Mouse (Mus musculus) lung, postnatal 0 days (tissue): Measurements from ENCODE around the gene Hist1h3g. TPM values are rescaled to one million over a fixed set of nuclear protein-coding genes. Genes with fewer than 3 reads are reported as not detected.
A peak's percentile ranks its signal among the peaks of the same experiment; 100 is the strongest.
"Not testable (repeated sequence)": the region's sequence is repeated elsewhere in the genome, so short reads cannot be mapped to it uniquely, and the experiment has no call there.

Experiments
- ATAC-seq: fragments of 200-750 bp; cut with Nextera tagmentation; 2 replicates; pipeline ENCODE4 v1.8.0; 2017; ENCODE audit warnings: moderate library complexity
- DNase-seq: peaks from one replicate; pipeline ENCODE4 v3.0.0-alpha.2; 2016; ENCODE audit warnings: low spot score
- H3K27ac ChIP-seq: fragments of 300-500 bp; sonication (generic); 2 replicates; pipeline ENCODE4 v1.5.1; 2014; ENCODE audit warnings: antibody characterized with exemption, mild to moderate bottlenecking, low read length, mixed read lengths
- H3K27me3 ChIP-seq: fragments of 300-500 bp; sonication (generic); replicated peaks from 2 replicates; pipeline ENCODE4 v1.6.1; 2014; ENCODE audit warnings: low read length, mixed read lengths; ENCODE audit not compliant: insufficient read depth
- H3K36me3 ChIP-seq: fragments of 300-500 bp; sonication (generic); 2 replicates; pipeline ENCODE4 v1.6.1; 2014; ENCODE audit warnings: low read length, mixed read lengths; ENCODE audit not compliant: insufficient read depth
- H3K4me1 ChIP-seq: fragments of 300-500 bp; sonication (generic); 2 replicates; pipeline ENCODE4 v1.6.1; 2014; ENCODE audit warnings: antibody characterized with exemption, low read depth, low read length, mixed read lengths; ENCODE audit not compliant: insufficient read depth
- H3K4me2 ChIP-seq: fragments of 300-500 bp; sonication (generic); replicated peaks from 2 replicates; pipeline ENCODE4 v1.6.1; 2014; ENCODE audit warnings: low read depth, mild to moderate bottlenecking, low read length, moderate library complexity, mixed read lengths
- H3K4me3 ChIP-seq: fragments of 300-500 bp; sonication (generic); 2 replicates; pipeline ENCODE4 v1.5.1; 2014; ENCODE audit warnings: low read depth, low read length
- H3K9ac ChIP-seq: fragments of 300-500 bp; sonication (generic); replicated peaks from 2 replicates; pipeline ENCODE4 v1.6.1; 2014; ENCODE audit warnings: low read depth, mild to moderate bottlenecking
- H3K9me3 ChIP-seq: fragments of 300-500 bp; sonication (generic); 2 replicates; pipeline ENCODE4 v1.6.1; 2016; ENCODE audit warnings: low read length, mixed read lengths
- CTCF ChIP-seq: IDR thresholded peaks from 2 replicates; pipeline ENCODE4 v1.5.1; 2016; ENCODE audit warnings: antibody characterized with exemption, mild to moderate bottlenecking
- EP300 ChIP-seq: IDR thresholded peaks from 2 replicates; pipeline ENCODE4 v1.6.1; 2016; ENCODE audit warnings: antibody characterized with exemption, mild to moderate bottlenecking, control low read depth
- WGBS: fragments of 180-500 bp; shearing (Covaris S2); extraction: QIAGEN DNeasy Blood & Tissue Kit; methylation state at CpG from one replicate; pipeline ENCODE4 v1.1.7; 2014; 5-methylcytosine and 5-hydroxymethylcytosine counted together
- polyA plus RNA-seq: library from polyadenylated mRNA; unstranded; fragments of >200 nt; fragmentation: Nextera tagmentation; extraction: Ambion mirVana; gene quantifications from 2 replicates; pipeline ENCODE4 v1.2.1, GENCODE M21; 2015

Hist1h3g gene
- polyA plus RNA-seq, 1 experiment from 2014 or later, result 0.80 TPM

DNA sequence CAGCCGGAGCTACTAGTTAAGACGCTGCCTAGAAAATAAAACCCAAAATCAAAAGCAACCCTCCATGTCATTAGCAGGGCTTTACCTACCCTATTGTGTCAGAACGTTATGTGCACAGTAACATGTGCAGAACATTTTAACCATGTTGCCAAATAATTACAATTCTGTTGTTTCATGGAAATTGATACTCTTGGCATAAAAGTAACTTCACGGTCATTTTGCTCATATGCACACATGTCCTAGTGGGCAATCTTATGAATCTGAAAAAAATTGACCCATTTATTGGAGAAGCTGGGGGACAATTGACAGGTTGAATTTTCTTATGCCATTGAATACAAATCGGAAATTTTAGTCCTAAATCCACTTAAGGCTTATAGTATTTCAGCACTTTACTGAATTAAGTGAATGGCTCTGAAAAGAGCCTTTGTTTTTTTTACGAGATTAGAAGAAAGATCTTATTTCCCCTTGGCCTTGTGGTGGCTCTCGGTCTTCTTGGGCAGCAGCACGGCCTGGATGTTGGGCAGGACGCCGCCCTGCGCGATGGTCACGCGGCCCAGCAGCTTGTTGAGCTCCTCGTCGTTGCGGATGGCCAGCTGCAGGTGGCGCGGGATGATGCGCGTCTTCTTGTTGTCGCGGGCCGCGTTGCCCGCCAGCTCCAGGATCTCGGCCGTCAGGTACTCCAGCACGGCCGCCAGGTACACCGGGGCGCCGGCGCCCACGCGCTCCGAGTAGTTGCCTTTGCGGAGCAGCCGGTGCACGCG, 35.2 kb downstream of the Hist1h3g start:
- DNase-seq (peak; percentile 15), ATAC-seq (peak; percentile 25)
- not testable (repeated sequence) for H3K9me3 ChIP-seq, H3K4me1 ChIP-seq, H3K27me3 ChIP-seq, H3K36me3 ChIP-seq
- Histone ChIP-seq H3K4me3 (peak overlapping the region; percentile 33), H3K9ac (peak overlapping the region; percentile 34; the same call in 1 of the 2 replicates), H3K4me2 (peak overlapping the region; percentile 64), H3K27ac (peak overlapping the region; percentile 91)
- TF ChIP-seq CTCF, result peak; percentile 23; the same call in 1 of the 2 replicates
- WGBS, result 3% methylated on average over 15 of the region's 41 CpGs

DNA sequence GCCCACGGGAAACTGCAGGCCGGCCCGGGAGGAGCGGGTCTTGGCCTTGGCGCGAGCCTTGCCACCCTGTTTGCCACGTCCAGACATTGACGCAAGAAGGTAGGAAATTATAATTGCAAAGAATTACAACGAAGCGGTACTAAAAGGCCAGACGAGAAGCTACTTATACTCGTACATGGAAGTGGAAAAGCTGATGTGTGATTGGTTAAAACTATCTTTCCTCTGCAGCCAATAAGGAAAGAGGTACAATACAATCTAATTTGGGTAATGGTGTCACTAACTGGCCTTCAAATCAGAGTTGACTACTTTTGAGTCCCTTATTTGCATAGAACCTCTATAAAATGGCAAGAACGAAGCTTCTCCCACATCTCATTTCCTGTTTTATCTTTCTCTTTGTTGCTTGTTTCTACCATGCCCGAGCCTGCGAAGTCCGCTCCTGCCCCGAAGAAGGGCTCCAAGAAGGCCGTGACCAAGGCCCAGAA, 35.8 kb downstream of the Hist1h3g start, which contains the start of the genes Hist1h2ae and Hist1h2bg:
Hist1h2ae (minus strand) TSS at position 199 of the 482 bp plus-strand sequence.
Hist1h2bg (plus strand) TSS at position 375 of the 482 bp plus-strand sequence.
- Histone ChIP-seq H3K9ac (peak within 1 kb of the TSS; percentile 34; the same call in 1 of the 2 replicates), H3K27me3 (no peaks in the 10 kb centered on the region), H3K27ac (peak within 1 kb of the TSS; percentile 91), H3K4me2 (peak within 1 kb of the TSS; percentile 64), H3K4me1 (peaks cover 6% of the 10 kb centered on the region; the same call in 1 of the 2 replicates), H3K9me3 (no peaks in the 10 kb centered on the region), H3K36me3 (no peaks in the 10 kb centered on the region), H3K4me3 (peak within 1 kb of the TSS; percentile 33)
- WGBS, result 3% methylated on average over 17 of the region's 18 CpGs
- TF ChIP-seq EP300 (peak; percentile 72), CTCF (no peak)
- DNase-seq (peak; percentile 99), ATAC-seq (peak; percentile 87)

- DNase-seq, result peak; percentile 17
- Histone ChIP-seq H3K4me1 (peaks cover 11% of the 10 kb centered on the region; the same call in 1 of the 2 replicates), H3K27ac (peak overlapping the region; percentile 91), H3K4me3 (peak overlapping the region; percentile 33), H3K4me2 (peak overlapping the region; percentile 64), H3K9ac (peak overlapping the region; percentile 17; the same call in 1 of the 2 replicates)
- H3K36me3 ChIP-seq, H3K27me3 ChIP-seq, H3K9me3 ChIP-seq, ATAC-seq: not testable (repeated sequence)
- 0 out of 2 replicates have a peak, but pooled peaks have one; percentile 15 for TF ChIP-seq EP300
- WGBS, result under 1% methylated on average over 8 of the region's 34 CpGs
These were observed 36.4 kb downstream of the Hist1h3g start for GRCm38 (mm10) chr13:23571504-23572217.

DNA sequence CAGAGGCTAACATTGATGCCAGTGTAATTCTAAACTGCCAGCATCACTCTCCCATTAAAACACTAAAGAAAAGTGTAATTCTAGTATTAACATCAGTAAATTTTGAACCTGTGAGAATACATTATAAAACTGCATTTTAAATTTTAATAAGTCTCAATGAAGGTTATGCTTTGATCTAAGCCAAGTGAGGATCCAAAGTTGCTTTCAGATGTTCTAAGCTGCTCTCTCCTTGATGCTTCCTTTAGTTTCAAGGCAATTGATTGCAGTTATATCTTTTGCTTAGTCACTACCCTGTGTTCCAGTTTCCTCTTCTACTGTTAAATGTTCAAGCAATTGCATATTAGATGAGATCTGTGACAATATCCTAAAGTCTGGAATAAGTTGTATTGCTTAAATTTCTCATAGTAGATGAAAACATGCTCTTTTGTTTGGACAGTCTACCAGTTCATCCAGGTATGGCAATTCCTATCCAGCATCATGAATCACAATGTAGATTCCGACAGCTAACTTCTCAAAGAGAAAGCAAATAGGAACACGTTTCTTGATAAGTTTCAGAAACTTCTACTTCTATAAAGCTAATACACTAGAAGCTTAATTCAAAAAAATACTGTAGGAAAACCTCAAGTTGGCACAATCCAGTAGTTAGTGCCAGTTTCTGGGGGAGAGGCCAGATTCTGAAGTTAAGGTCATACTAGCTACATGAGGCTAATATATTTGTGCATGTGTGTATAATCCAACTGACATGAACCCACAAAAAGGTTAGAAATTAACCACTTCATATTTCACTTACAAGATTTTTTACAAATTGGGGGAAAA, 37.2 kb downstream of the Hist1h3g start:
- peak overlapping the region; percentile 64 for H3K4me2 ChIP-seq
- no peaks in the 10 kb centered on the region for H3K36me3 ChIP-seq
- peak overlapping the region; percentile 17; the same call in 1 of the 2 replicates for H3K9ac ChIP-seq
- no peaks in the 10 kb centered on the region for H3K27me3 ChIP-seq
- TF ChIP-seq EP300 (no peak), CTCF (no peak)
- H3K27ac ChIP-seq, result peak overlapping the region; percentile 48
- no peaks in the 10 kb centered on the region for H3K9me3 ChIP-seq
- no peak for ATAC-seq
- peak overlapping the region; percentile 33 for H3K4me3 ChIP-seq
- peaks cover 11% of the 10 kb centered on the region; the same call in 1 of the 2 replicates for H3K4me1 ChIP-seq
- peak; percentile 18 for DNase-seq
- 16% methylated on average over 2 of the region's 2 CpGs for WGBS

DNA sequence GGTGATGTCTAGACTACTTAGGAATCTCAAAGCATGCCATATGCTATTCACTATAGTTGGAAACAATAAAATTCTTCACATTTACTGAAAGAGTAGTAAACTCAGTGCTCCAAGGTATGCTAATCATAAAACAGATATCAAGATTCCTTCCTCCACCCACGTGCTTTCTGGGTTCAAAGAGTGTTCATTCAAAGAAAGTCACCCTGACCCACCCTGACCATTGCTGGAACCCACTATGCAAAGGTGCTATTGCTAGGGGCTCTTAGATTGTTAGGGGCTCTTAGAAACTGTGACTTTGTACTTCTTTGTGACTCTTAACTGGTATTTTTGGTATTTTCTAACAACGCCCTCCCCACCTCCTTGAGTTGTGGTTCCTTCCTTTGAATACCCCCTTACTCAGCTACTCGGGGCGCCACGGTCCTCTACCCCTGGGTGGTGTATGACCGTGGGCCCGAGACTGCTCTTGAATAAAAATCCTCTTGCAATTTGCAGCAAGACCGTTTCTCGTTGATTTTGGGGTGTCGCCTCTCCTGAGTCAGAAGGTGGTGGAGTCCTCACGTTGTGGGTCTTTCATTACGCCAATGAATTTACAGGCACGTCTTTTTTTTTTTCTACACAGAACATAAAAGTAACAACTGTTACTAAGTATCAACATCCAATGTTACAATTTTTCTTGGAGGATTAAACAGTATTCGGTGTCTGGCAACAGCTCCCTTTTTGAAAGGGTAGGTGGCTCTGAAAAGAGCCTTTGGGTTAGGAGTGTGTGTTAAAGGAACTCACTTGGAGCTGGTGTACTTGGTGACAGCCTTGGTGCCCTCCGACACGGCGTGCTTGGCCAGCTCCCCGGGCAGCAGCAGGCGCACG, 38.0 kb downstream of the Hist1h3g start:
- H3K4me1 ChIP-seq, result peaks cover 11% of the 10 kb centered on the region; the same call in 1 of the 2 replicates
- H3K27me3 ChIP-seq, H3K9me3 ChIP-seq, H3K36me3 ChIP-seq, ATAC-seq: not testable (repeated sequence)
- peak overlapping the region; percentile 27; the same call in 1 of the 2 replicates for H3K9ac ChIP-seq
- 7% methylated on average over 14 of the region's 20 CpGs for WGBS
- H3K27ac ChIP-seq, result peak overlapping the region; percentile 39; the same call in 1 of the 2 replicates
- peak overlapping the region; percentile 64 for H3K4me2 ChIP-seq
- peak overlapping the region; percentile 16; the same call in 1 of the 2 replicates for H3K4me3 ChIP-seq
- peak; percentile 12 for DNase-seq
